Mouse (Mus musculus): ENCODE results near the gene Irgq. TPM values are rescaled to one million over a fixed set of nuclear protein-coding genes. Genes with fewer than 3 reads are reported as not detected.

The Irgq gene
- total RNA-seq, 1 experiment: 6.2 TPM

DNA sequence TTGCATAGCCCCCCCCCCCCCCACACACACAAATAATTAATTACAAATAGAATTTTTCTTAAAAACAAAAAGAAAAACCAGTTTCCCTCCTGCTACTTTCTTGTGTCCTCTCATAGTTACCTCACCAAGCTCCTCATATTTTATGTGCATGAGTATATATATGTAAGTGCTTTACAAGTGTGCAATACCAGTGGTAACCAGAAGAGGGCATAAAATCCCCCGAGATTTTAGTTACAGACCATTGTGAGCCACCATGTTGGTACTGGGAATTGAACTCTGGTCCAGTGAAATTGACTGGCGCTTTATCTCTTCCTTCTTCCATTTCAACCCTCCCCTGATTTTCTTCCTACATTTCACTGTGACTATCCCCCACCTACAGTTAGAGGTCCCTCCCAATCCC, 14.0 kb downstream of the Irgq start:
- no peak overlapping the region for H3K27ac ChIP-seq (ENCODE audit: insufficient read depth, low read depth, low read length, poor library complexity, severe bottlenecking)
- DNase-seq (ENCODE audit: low read depth, low spot score): no peak
- 0 out of 4 replicates have a peak overlapping the region, but pooled peaks of 1 of the 2 experiments have one; percentile 7 for H3K4me3 ChIP-seq (ENCODE audit: insufficient read depth in 1 of 2, low read depth in 1 of 2, low read length in 2 of 2, poor library complexity in 1 of 2, severe bottlenecking in 1 of 2)
- no peaks in the 10 kb centered on the region for H3K9me3 ChIP-seq (ENCODE audit: control insufficient read depth, insufficient read depth, low read depth, low read length)
- in situ Hi-C loops (cut with MboI; ENCODE audit: low sequenced_read_pairs in 2 of 2, unreplicated experiment in 2 of 2): no loop called here
- peaks cover 0 to 7% of the 10 kb centered on the region in 2 experiments; a peak in 1 of 4 replicates for H3K4me1 ChIP-seq (ENCODE audit: control insufficient read depth in 2 of 2, insufficient read depth in 2 of 2, low read length in 2 of 2, poor library complexity in 1 of 2)
- no peak overlapping the region for H3K9ac ChIP-seq (ENCODE audit: insufficient read depth, low read depth, low read length, poor library complexity, severe bottlenecking)
- TF ChIP-seq HCFC1 (IDR thresholded peaks at IDR 0.05; ENCODE audit: borderline replicate concordance, insufficient read depth, low read length): no peak
- no peak for TF ChIP-seq ZNF384 (IDR thresholded peaks at IDR 0.05; ENCODE audit: low read depth, low read length)
- 0 out of 2 replicates have a peak, but pooled peaks have one; percentile 14 for TF ChIP-seq ZC3H11A (IDR thresholded peaks at IDR 0.05; ENCODE audit: borderline replicate concordance, low read depth, low read length)
- peak; percentile 80 for TF ChIP-seq CHD2 (IDR thresholded peaks at IDR 0.05; ENCODE audit: low read depth, low read length)
- peaks cover 9% of the 10 kb centered on the region for H3K36me3 ChIP-seq (ENCODE audit: control insufficient read depth, insufficient read depth, low read length, poor library complexity, severe bottlenecking)

DNA sequence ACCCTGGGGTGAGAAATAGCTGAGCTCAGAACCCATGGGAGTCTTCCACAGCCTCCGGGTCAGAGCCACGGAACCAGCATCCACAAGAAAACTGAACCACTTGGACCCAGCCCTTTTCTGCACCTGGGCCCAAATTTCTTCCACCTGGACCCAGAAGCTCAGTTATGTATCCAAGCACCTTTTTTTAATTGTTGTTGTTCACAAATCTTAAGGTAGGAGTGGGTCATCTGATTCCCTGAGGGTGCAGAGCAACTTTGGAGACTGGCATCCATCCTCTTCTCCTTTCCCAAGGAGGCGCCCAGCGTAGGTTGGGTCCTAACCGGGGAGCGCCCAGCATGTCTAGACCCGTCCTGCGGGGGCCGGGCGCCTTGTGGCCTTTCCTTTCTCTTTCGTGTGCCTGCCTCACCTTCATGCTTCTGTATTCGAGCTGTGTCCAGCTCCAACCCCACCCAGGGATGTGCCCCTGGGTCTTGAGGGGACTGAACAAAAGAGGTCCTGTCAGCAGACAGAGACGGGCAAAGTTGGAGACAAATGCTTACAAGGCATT, 15.7 kb downstream of the Irgq start, which contains the start of the genes Pinlyp and Xrcc1:
Gene Pinlyp, minus strand, starts transcription at position 51 of the 547 bp plus-strand sequence.
Gene Xrcc1, plus strand, starts transcription at position 222 of the 547 bp plus-strand sequence.
- no peak for DNase-seq (ENCODE audit: low read depth, low spot score)
- Histone ChIP-seq H3K4me3 (ENCODE audit: insufficient read depth in 1 of 2, low read depth in 1 of 2, low read length in 2 of 2, poor library complexity in 1 of 2, severe bottlenecking in 1 of 2) (peak within 1 kb of the TSS; percentile 85 to 98), H3K9ac (ENCODE audit: insufficient read depth, low read depth, low read length, poor library complexity, severe bottlenecking) (peak within 1 kb of the TSS; percentile 97), H3K4me1 (ENCODE audit: control insufficient read depth in 2 of 2, insufficient read depth in 2 of 2, low read length in 2 of 2, poor library complexity in 1 of 2) (peaks cover 0 to 10% of the 10 kb centered on the region in 2 experiments; a peak in 2 of 4 replicates), H3K36me3 (ENCODE audit: control insufficient read depth, insufficient read depth, low read length, poor library complexity, severe bottlenecking) (peaks cover 14% of the 10 kb centered on the region), H3K9me3 (ENCODE audit: control insufficient read depth, insufficient read depth, low read depth, low read length) (no peaks in the 10 kb centered on the region), H3K27ac (ENCODE audit: insufficient read depth, low read depth, low read length, poor library complexity, severe bottlenecking) (peak within 1 kb of the TSS; percentile 34)
- TF ChIP-seq CHD2 (IDR thresholded peaks at IDR 0.05; ENCODE audit: low read depth, low read length) (no peak), ZNF384 (IDR thresholded peaks at IDR 0.05; ENCODE audit: low read depth, low read length) (no peak), MAFK (IDR thresholded peaks at IDR 0.05; ENCODE audit: insufficient read depth, low read depth, low read length) (no peak), ZC3H11A (IDR thresholded peaks at IDR 0.05; ENCODE audit: borderline replicate concordance, low read depth, low read length) (no peak), HCFC1 (IDR thresholded peaks at IDR 0.05; ENCODE audit: borderline replicate concordance, insufficient read depth, low read length) (no peak)
- in situ Hi-C loops (cut with MboI; ENCODE audit: low sequenced_read_pairs in 2 of 2, unreplicated experiment in 2 of 2): no loop called here

DNA sequence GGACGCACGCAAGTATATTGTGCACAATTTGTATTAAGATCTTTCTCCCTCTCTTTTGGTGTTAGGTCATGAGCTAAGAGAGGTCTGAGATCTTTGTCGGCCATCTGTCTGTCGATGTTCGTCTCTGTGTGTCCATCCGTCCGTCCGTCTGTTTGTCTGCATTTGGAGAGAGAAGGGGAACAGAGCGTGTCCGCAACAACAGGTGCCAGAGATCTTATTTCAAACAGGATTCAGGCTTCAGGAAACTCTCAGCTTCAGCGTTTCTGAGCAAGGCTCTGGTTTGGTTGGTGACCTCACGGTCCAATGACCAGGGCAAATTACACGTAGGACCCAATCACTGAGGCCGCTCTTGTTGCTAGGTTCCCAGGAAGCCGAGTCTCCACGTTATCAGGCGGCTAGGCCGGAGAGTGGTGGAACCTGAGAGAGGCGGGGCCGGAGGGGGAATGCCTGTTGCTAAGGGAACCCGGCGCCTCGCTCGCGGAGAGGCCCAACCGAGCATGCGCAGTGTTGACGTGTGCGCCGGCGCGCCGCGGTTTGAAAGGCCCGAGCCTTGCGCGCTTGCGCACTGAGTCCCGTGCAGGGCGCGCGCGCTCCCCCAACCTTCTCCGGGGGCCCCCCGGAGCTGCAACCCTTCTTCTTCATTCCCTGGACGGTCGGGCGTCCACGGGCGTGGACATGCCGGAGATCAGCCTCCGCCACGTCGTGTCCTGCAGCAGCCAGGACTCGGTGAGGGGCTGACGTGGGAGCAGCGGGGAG, 16.3 kb downstream of the Irgq start:
- H3K9ac ChIP-seq (ENCODE audit: insufficient read depth, low read depth, low read length, poor library complexity, severe bottlenecking): peak overlapping the region; percentile 97
- TF ChIP-seq ZC3H11A (IDR thresholded peaks at IDR 0.05; ENCODE audit: borderline replicate concordance, low read depth, low read length) (no peak), ZNF384 (IDR thresholded peaks at IDR 0.05; ENCODE audit: low read depth, low read length) (no peak), HCFC1 (IDR thresholded peaks at IDR 0.05; ENCODE audit: borderline replicate concordance, insufficient read depth, low read length) (peak; percentile 64; the same call in 1 of the 2 replicates), MAFK (IDR thresholded peaks at IDR 0.05; ENCODE audit: insufficient read depth, low read depth, low read length) (0 out of 2 replicates have a peak, but pooled peaks have one; percentile 13)
- DNase-seq (ENCODE audit: low read depth, low spot score): peak; percentile 99

DNA sequence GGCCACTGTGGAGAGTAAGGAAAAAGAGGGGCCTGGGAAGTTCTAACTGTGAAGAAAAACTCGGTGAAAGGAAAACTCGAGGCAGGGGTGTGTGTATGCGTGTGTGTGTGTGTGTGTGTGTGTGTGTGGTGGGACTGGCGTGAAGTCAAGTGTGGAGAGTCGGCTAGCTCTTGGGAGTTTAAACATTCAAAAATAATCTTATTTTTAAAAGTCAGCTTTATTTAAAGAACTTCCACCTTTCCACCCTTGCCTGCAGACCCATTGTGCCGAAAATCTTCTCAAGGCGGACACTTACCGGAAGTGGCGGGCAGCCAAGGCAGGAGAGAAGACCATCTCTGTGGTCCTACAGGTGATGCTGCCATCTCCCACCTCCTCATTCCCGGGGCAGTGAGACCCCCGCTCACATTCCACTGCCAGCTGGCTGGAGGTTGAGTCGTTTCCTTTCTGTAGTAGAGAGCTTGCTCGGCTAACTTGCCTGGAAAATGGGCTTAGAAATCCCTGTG, 17.1 kb downstream of the Irgq start:
- in situ Hi-C loops (cut with MboI; ENCODE audit: low sequenced_read_pairs in 2 of 2, unreplicated experiment in 2 of 2): no loop called here
- Histone ChIP-seq H3K36me3 (ENCODE audit: control insufficient read depth, insufficient read depth, low read length, poor library complexity, severe bottlenecking) (peaks cover 21% of the 10 kb centered on the region), H3K9me3 (ENCODE audit: control insufficient read depth, insufficient read depth, low read depth, low read length) (no peaks in the 10 kb centered on the region), H3K4me1 (ENCODE audit: control insufficient read depth in 2 of 2, insufficient read depth in 2 of 2, low read length in 2 of 2, poor library complexity in 1 of 2) (peaks cover 0 to 11% of the 10 kb centered on the region in 2 experiments; a peak in 2 of 4 replicates), H3K9ac (ENCODE audit: insufficient read depth, low read depth, low read length, poor library complexity, severe bottlenecking) (peak overlapping the region; percentile 97), H3K4me3 (ENCODE audit: insufficient read depth in 1 of 2, low read depth in 1 of 2, low read length in 2 of 2, poor library complexity in 1 of 2, severe bottlenecking in 1 of 2) (peak overlapping the region; percentile 85 to 98), H3K27ac (ENCODE audit: insufficient read depth, low read depth, low read length, poor library complexity, severe bottlenecking) (no peak overlapping the region; the same call in 1 of the 2 replicates)
- TF ChIP-seq ZNF384 (IDR thresholded peaks at IDR 0.05; ENCODE audit: low read depth, low read length): no peak
- TF ChIP-seq HCFC1 (IDR thresholded peaks at IDR 0.05; ENCODE audit: borderline replicate concordance, insufficient read depth, low read length): no peak
- no peak for TF ChIP-seq ZC3H11A (IDR thresholded peaks at IDR 0.05; ENCODE audit: borderline replicate concordance, low read depth, low read length)
- no peak for TF ChIP-seq MAFK (IDR thresholded peaks at IDR 0.05; ENCODE audit: insufficient read depth, low read depth, low read length)
- no peak for TF ChIP-seq CHD2 (IDR thresholded peaks at IDR 0.05; ENCODE audit: low read depth, low read length)
- no peak for DNase-seq (ENCODE audit: low read depth, low spot score)

More for the DNA sequence above, 16.3 kb downstream of the Irgq start:
- peaks cover 0 to 11% of the 10 kb centered on the region in 2 experiments; a peak in 2 of 4 replicates for H3K4me1 ChIP-seq (ENCODE audit: control insufficient read depth in 2 of 2, insufficient read depth in 2 of 2, low read length in 2 of 2, poor library complexity in 1 of 2)
- H3K4me3 ChIP-seq (ENCODE audit: insufficient read depth in 1 of 2, low read depth in 1 of 2, low read length in 2 of 2, poor library complexity in 1 of 2, severe bottlenecking in 1 of 2): peak overlapping the region; percentile 85 to 98
- peaks cover 14% of the 10 kb centered on the region for H3K36me3 ChIP-seq (ENCODE audit: control insufficient read depth, insufficient read depth, low read length, poor library complexity, severe bottlenecking)
- H3K9me3 ChIP-seq (ENCODE audit: control insufficient read depth, insufficient read depth, low read depth, low read length): no peaks in the 10 kb centered on the region
- peak overlapping the region; percentile 34 for H3K27ac ChIP-seq (ENCODE audit: insufficient read depth, low read depth, low read length, poor library complexity, severe bottlenecking)
- in situ Hi-C loops (cut with MboI; ENCODE audit: low sequenced_read_pairs in 2 of 2, unreplicated experiment in 2 of 2): no loop called here

Data from ES-E14 (cell line).